In genomic region chr10:9602845-9603244, GRCm38 (mm10) we compare ENCODE assay signal across 8 mouse cellular contexts.
A peak's percentile ranks its signal among the peaks of the same experiment; 100 is the strongest.
DNase-seq lines count a peak whose midpoint lies in the region; ATAC-seq and TF ChIP-seq lines count a peak whose summit lies in the region.
"Had no signal": no experiment of that assay in that cellular context is flagged by ENCODE, and none has a peak within 500 bp of the region (broad histone marks: within the 10 kb centered on the region; RNA-seq: fewer than 3 reads in every experiment).

No protein-coding gene starts in this region.

- no peaks in the 10 kb centered on the region for H3K36me3 ChIP-seq in stomach, postnatal 0 days (ENCODE audit: control insufficient read depth, insufficient read depth, low read length)
- H3K36me3 ChIP-seq: liver, embryonic 13.5 days had no signal

- intact Hi-C loops in gastrocnemius, postnatal 14 days (cut with DNase I; ENCODE audit: low total_unique reads), result no loop called here

- WGBS in lung, adult 2 months, result 43% methylated on average over 5 of the region's 5 CpGs
- WGBS in stomach, postnatal 0 days, result 52% methylated on average over 5 of the region's 5 CpGs

- no peak for TF ChIP-seq POLR2A in lung, adult 2 months (IDR thresholded peaks at IDR 0.05; ENCODE audit: borderline replicate concordance, extremely low read depth, low read depth, low read length)

- H3K4me2 ChIP-seq in stomach, postnatal 0 days (replicated peaks; ENCODE audit: low read depth), result no peak overlapping the region
- H3K4me2 ChIP-seq: liver, embryonic 13.5 days had no signal

- peak; percentile 35; the same call in 1 of the 2 replicates for ATAC-seq in stomach, postnatal 0 days (ENCODE audit: low FRiP score, low TSS enrichment)

- H3K27me3 ChIP-seq in stomach, postnatal 0 days (ENCODE audit: control insufficient read depth, insufficient read depth, low read length), result no peaks in the 10 kb centered on the region
- H3K27me3 ChIP-seq: liver, embryonic 13.5 days had no signal

- DNase-seq in ovary, postnatal 36 days (ENCODE audit: low spot score), result peak; percentile 3
- DNase-seq in ovary, postnatal 10 days (ENCODE audit: low spot score), result no peak
- DNase-seq in gastrocnemius, postnatal 14 days, result peak; percentile 60
- DNase-seq in lung, adult 2 months, result peak; percentile 14
- DNase-seq in stomach, postnatal 0 days (ENCODE audit: low spot score), result no peak
- DNase-seq in urinary bladder, adult 2 months (ENCODE audit: low spot score), result no peak
- DNase-seq in embryo, embryonic 10.5 days (ENCODE audit: low spot score), result no peak
- DNase-seq: liver, embryonic 13.5 days had no signal

- H3K4me3 ChIP-seq in lung, adult 2 months (replicated peaks; ENCODE audit: extremely low read depth, low read depth, low read length), result no peak overlapping the region
- H3K4me3 ChIP-seq in stomach, postnatal 0 days (ENCODE audit: low read depth, low read length), result no peak overlapping the region
- H3K4me3 ChIP-seq: liver, embryonic 13.5 days had no signal

- no peak overlapping the region for H3K9ac ChIP-seq in stomach, postnatal 0 days (ENCODE audit: low read length)
- H3K9ac ChIP-seq: liver, embryonic 13.5 days had no signal

- H3K27ac ChIP-seq in stomach, postnatal 0 days (replicated peaks), result no peak overlapping the region
- H3K27ac ChIP-seq: liver, embryonic 13.5 days had no signal

- TF ChIP-seq CTCF in lung, adult 2 months (IDR thresholded peaks at IDR 0.05; ENCODE audit: insufficient read depth, low read length), result no peak
- no peak for TF ChIP-seq CTCF in stomach, postnatal 0 days (IDR thresholded peaks at IDR 0.05; ENCODE audit: low read depth)

- peaks cover 7% of the 10 kb centered on the region for H3K4me1 ChIP-seq in lung, adult 2 months (ENCODE audit: control insufficient read depth, insufficient read depth, low read length)
- no peaks in the 10 kb centered on the region for H3K4me1 ChIP-seq in stomach, postnatal 0 days (replicated peaks; ENCODE audit: control insufficient read depth, insufficient read depth)
- H3K4me1 ChIP-seq: liver, embryonic 13.5 days had no signal

- no peak for TF ChIP-seq EP300 in stomach, postnatal 0 days (optimal IDR thresholded peaks at IDR 0.05)

- no peaks in the 10 kb centered on the region for H3K9me3 ChIP-seq in stomach, postnatal 0 days (ENCODE audit: control insufficient read depth, low read length)
- H3K9me3 ChIP-seq: liver, embryonic 13.5 days had no signal

Comparison
In these comparisons a context has a peak if more than half of its experiments do, and no peak if none do; other contexts are left out.
1. DNase-seq: peak in ovary, postnatal 36 days (single experiment), gastrocnemius, postnatal 14 days (single experiment) and lung, adult 2 months (single experiment); none in ovary, postnatal 10 days (single experiment), stomach, postnatal 0 days (single experiment), urinary bladder, adult 2 months (single experiment) and embryo, embryonic 10.5 days (single experiment).